Mouse (Mus musculus) telencephalon, adult 2 months (tissue): Measurements from ENCODE around the gene Sf3b4.
"Not testable (repeated sequence)": the region's sequence is repeated elsewhere in the genome, so short reads cannot be mapped to it uniquely, and the experiment has no call there.

Experiments
- DNase-seq: peaks from one replicate; pipeline ENCODE4 v3.0.0-alpha.2; 2011; ENCODE audit warnings: low read depth, low spot score

Sf3b4 gene

DNA sequence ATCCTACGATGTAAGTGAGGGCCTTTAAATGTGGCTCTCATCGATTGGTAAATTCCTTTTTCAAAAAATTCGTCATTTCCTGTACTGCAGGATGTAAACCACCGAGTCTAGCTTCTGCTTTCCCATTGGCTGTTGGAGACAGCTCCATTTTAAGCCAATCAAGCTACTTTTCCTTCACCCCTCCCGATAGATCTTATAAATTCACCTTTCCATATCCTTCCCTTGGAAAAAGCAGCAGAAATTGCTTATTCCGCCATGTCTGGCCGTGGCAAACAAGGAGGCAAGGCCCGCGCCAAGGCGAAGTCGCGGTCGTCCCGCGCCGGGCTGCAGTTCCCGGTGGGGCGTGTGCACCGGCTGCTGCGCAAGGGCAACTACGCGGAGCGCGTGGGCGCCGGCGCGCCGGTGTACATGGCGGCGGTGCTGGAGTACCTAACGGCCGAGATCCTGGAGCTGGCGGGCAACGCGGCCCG lies 47.6 kb downstream of the Sf3b4 start, which contains the start of the genes Bola1 and Hist2h2ab:
Bola1 (minus strand) TSS at position 49 of the 470 bp plus-strand sequence.
Hist2h2ab (plus strand) TSS at position 205 of the 470 bp plus-strand sequence.
- DNase-seq, result peak; percentile 98

DNA sequence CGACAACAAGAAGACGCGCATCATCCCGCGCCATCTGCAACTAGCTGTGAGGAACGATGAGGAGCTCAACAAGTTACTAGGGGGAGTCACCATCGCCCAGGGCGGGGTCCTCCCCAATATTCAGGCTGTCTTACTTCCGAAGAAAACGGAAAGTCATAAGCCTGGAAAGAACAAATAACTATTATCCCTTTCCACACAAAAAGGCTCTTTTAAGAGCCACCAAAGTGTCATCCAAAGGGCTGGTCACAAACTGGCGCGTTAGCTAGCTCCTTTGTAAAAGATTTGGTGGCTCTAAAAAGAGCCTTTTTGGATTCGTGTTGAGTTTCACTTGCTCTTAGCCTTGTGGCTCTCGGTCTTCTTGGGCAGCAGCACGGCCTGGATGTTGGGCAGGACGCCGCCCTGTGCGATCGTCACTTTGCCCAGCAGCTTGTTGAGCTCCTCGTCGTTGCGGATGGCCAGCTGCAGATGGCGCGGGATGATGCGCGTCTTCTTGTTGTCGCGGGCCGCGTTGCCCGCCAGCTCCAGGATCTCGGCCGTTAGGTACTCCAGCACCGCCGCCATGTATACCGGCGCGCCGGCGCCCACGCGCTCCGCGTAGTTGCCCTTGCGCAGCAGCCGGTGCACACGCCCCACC lies 48.1 kb downstream of the Sf3b4 start:
- not testable (repeated sequence) for DNase-seq

DNA sequence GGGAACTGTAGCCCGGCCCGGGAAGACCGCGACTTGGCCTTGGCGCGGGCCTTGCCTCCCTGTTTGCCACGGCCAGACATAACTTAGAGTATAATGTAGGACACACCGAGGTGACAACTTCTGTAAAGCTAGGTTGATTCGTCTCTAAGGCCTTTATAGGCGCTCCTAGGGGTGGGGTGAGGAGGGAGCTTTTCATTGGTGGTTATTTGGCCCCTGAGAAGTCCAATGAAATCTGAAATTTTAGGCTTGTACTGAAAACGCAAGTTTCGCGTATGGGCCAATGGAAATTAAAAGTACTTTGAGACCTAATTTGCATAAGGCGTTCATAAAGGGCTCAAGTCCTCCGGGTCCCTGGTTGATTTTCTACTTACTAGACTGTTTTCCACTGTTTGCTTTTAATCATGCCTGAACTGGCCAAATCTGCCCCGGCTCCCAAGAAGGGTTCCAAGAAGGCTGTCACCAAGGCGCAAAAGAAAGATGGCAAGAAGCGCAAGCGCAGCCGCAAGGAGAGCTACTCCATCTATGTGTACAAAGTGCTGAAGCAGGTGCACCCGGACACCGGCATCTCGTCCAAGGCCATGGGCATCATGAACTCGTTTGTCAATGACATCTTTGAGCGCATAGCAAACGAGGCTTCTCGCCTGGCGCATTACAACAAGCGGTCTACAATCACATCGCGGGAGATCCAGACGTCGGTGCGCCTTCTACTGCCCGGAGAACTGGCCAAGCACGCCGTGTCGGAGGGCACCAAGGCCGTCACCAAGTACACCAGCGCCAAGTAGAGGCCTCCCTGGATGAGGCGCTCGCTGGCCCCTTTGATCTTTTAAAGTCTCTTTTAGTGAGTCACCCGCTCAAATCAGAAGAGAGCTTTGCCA lies 48.9 kb downstream of the Sf3b4 start, which contains the start of the genes Hist2h2ac and Hist2h2be:
Hist2h2ac (minus strand) TSS at position 116 of the 875 bp plus-strand sequence.
Hist2h2be (plus strand) TSS at position 355 of the 875 bp plus-strand sequence.
- DNase-seq, result peak; percentile 97

DNA sequence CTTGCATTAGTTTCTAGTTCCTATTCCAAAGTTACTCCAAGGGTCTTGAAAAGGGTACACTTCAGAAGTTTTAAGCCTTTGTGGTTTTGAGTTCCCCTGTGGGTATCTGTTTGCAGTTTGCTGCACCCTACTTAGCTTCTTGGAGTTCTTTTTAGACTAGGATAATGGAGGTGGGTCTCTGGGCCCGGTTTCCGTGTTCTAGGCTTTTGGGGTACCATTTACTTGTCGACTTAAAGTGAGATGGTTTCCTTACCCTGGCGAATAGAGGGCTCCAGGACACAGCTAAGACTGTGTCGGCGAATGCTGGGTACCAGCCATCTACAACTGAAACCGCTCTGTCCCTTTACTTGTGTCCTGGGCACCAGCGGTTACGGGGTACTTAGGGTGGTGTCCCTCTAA lies 49.5 kb downstream of the Sf3b4 start:
- DNase-seq, result no peak

DNA sequence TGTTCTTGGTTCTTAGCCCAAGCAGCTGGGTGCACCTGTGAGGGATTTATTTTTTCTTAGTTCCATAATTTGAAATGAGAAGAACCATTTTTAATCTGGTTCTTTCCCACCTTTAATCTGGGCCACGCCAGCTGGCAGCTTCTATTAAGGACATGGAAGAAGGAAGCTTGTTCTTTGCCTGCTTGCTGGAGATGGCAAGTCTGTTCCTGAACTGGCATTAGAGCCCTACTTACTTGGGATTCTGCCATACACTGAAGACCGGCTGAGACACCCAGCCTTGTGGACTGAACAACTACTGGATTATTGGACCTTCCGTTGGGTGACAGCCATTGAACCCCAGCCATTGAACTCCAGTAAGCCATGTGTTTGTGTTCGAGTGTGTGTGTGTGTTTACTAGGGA lies 50.6 kb downstream of the Sf3b4 start:
- no peak for DNase-seq

DNA sequence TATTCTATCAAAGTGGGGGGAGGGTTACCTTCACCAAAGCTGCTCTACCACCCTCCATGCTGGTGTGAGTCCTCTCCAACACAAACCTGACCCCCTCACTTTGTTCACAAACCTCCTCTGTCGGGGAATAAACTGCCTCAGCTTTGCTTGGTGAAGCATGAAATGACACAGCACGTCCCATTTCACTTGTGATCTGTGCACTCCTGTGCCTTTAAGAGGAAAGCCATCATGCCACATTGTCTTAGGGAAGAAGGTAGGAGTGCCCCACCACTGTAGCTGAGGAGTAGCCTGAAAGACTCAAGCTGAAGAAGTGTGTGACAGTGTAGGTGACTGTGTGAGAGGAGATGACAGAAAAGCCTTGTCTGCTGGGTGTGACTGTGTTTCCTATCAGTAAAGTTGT lies 53.3 kb downstream of the Sf3b4 start:
- DNase-seq, result no peak
